Mouse (Mus musculus) MEL (cell line): ENCODE measurements around the gene Naa60. TPM values are rescaled to one million over a fixed set of nuclear protein-coding genes. Genes with fewer than 3 reads are reported as not detected.
A peak's percentile ranks its signal among the peaks of the same experiment; 100 is the strongest.

ENCODE experiments used
- DNase-seq: peaks from one replicate; pipeline ENCODE4 v3.0.0; 2011; ENCODE audit warnings: low read depth, low spot score
- H3K27ac ChIP-seq: 2 replicates; pipeline ENCODE4 v1.5.1; 2012; ENCODE audit warnings: low read depth, mild to moderate bottlenecking, control low read depth, low read length, moderate library complexity; ENCODE audit not compliant: control insufficient read depth
- H3K27me3 ChIP-seq, 2 experiments: fragments of 150-350 bp in 1 of 2; sonication (generic) in 1 of 2; 2 replicates each; pipeline ENCODE4 v1.6.1; 2012; ENCODE audit warnings: low read length in 2 of 2, mild to moderate bottlenecking in 2 of 2, improper control_type of control experiment in 1 of 2, moderate library complexity in 1 of 2; ENCODE audit not compliant: insufficient read depth in 2 of 2, control insufficient read depth in 1 of 2
- H3K36me3 ChIP-seq, 2 experiments: 2 replicates each; pipeline ENCODE4 v1.6.1; 2012 to 2014; ENCODE audit warnings: low read length in 2 of 2, improper control_type of control experiment in 1 of 2, inconsistent platforms in 1 of 2, mild to moderate bottlenecking in 1 of 2; ENCODE audit not compliant: insufficient read depth in 2 of 2, control insufficient read depth in 1 of 2
- H3K4me1 ChIP-seq, 2 experiments: fragments of 150-350 bp in 1 of 2; sonication (generic) in 1 of 2; 2 replicates each; pipeline ENCODE4 v1.6.1; 2012; ENCODE audit warnings: low read length in 2 of 2, improper control_type of control experiment in 1 of 2, mild to moderate bottlenecking in 1 of 2; ENCODE audit not compliant: insufficient read depth in 2 of 2, control insufficient read depth in 1 of 2
- H3K4me3 ChIP-seq, 2 experiments: fragments of 150-350 bp in 1 of 2; sonication (generic) in 1 of 2; 2 replicates each; pipeline ENCODE4 v1.5.1; 2012; ENCODE audit warnings: low read depth in 2 of 2, low read length in 2 of 2, mild to moderate bottlenecking in 2 of 2, moderate library complexity in 2 of 2, control low read depth in 1 of 2, improper control_type of control experiment in 1 of 2; ENCODE audit not compliant: control insufficient read depth in 1 of 2, insufficient read depth in 1 of 2
- H3K79me2 ChIP-seq: 2 replicates; pipeline ENCODE4 v1.6.1; 2012; ENCODE audit warnings: mild to moderate bottlenecking, low read length, moderate library complexity; ENCODE audit not compliant: control insufficient read depth, poor library complexity, insufficient read depth
- H3K9ac ChIP-seq: 2 replicates; pipeline ENCODE4 v1.6.1; 2012; ENCODE audit warnings: low read depth, mild to moderate bottlenecking, control low read depth, low read length, moderate library complexity; ENCODE audit not compliant: control insufficient read depth, poor library complexity, severe bottlenecking
- H3K9me3 ChIP-seq: fragments of 150-350 bp; sonication (generic); replicated peaks from 2 replicates; pipeline ENCODE4 v1.6.1; 2012; ENCODE audit warnings: mild to moderate bottlenecking, low read length, improper control_type of control experiment, moderate library complexity; ENCODE audit not compliant: insufficient read depth
- BHLHE40 ChIP-seq: IDR thresholded peaks from 2 replicates; pipeline ENCODE4 v1.6.1; 2012; ENCODE audit warnings: low read depth, mild to moderate bottlenecking, inconsistent platforms, low read length, improper control_type of control experiment, borderline replicate concordance
- CHD1 ChIP-seq: IDR thresholded peaks from 2 replicates; pipeline ENCODE4 v1.6.1; 2012; ENCODE audit warnings: low read depth, mild to moderate bottlenecking, inconsistent platforms, low read length, improper control_type of control experiment
- CHD2 ChIP-seq: IDR thresholded peaks from 2 replicates; pipeline ENCODE4 v1.6.1; 2011; ENCODE audit warnings: low read length, improper control_type of control experiment
- CTCF ChIP-seq, 3 experiments: IDR thresholded peaks in 2 of 3; conservative IDR thresholded peaks in 1 of 3; 2 replicates each; pipeline ENCODE4 v1.5.1; 2011 to 2012; ENCODE audit warnings: low read length in 3 of 3, low read depth in 2 of 3, mild to moderate bottlenecking in 2 of 3, improper control_type of control experiment in 1 of 3, inconsistent platforms in 1 of 3, mixed read lengths in 1 of 3, moderate library complexity in 1 of 3; ENCODE audit not compliant: control insufficient read depth in 1 of 3, insufficient read depth in 1 of 3, poor library complexity in 1 of 3, severe bottlenecking in 1 of 3
- ELF1 ChIP-seq: IDR thresholded peaks from 2 replicates; pipeline ENCODE4 v1.6.1; 2014; ENCODE audit warnings: low read depth, mild to moderate bottlenecking, inconsistent platforms, low read length, improper control_type of control experiment, moderate library complexity
- EP300 ChIP-seq, 2 experiments: IDR thresholded peaks; 2 replicates each; pipeline ENCODE4 v1.6.1; 2011; ENCODE audit warnings: improper control_type of control experiment in 2 of 2, low read length in 2 of 2, low read depth in 1 of 2, mild to moderate bottlenecking in 1 of 2
- ETS1 ChIP-seq: IDR thresholded peaks from 2 replicates; pipeline ENCODE4 v1.6.1; 2012; ENCODE audit warnings: low read depth, mild to moderate bottlenecking, inconsistent platforms, low read length, improper control_type of control experiment, moderate library complexity
- GATA1 ChIP-seq: IDR thresholded peaks from 2 replicates; pipeline ENCODE4 v1.6.1; 2011; ENCODE audit warnings: low read depth, low read length, improper control_type of control experiment
- JUND ChIP-seq: IDR thresholded peaks from 2 replicates; pipeline ENCODE4 v1.6.1; 2011; ENCODE audit warnings: low read depth, mild to moderate bottlenecking, improper control_type of control experiment, low read length
- KAT2A ChIP-seq: conservative IDR thresholded peaks from 2 replicates; pipeline ENCODE4 v1.6.1; 2012; ENCODE audit warnings: low read depth, low read length, improper control_type of control experiment, inconsistent platforms
- MAFK ChIP-seq: IDR thresholded peaks from 2 replicates; pipeline ENCODE4 v1.6.1; 2011; ENCODE audit warnings: low read depth, mild to moderate bottlenecking, low read length, improper control_type of control experiment, borderline replicate concordance
- MAZ ChIP-seq: IDR thresholded peaks from 2 replicates; pipeline ENCODE4 v1.6.1; 2012; ENCODE audit warnings: low read depth, mild to moderate bottlenecking, inconsistent platforms, low read length, improper control_type of control experiment
- MEF2A ChIP-seq: IDR thresholded peaks from 2 replicates; pipeline ENCODE4 v1.6.1; 2014; ENCODE audit warnings: low read depth, mild to moderate bottlenecking, inconsistent platforms, low read length, improper control_type of control experiment; ENCODE audit not compliant: poor library complexity, insufficient replicate concordance, severe bottlenecking; ENCODE audit errors: extremely low read depth
- MYC ChIP-seq: IDR thresholded peaks from 2 replicates; pipeline ENCODE4 v1.6.1; 2011; ENCODE audit warnings: low read depth, mild to moderate bottlenecking, low read length, improper control_type of control experiment, moderate library complexity
- NRF1 ChIP-seq: IDR thresholded peaks from 2 replicates; pipeline ENCODE4 v1.6.1; 2014; ENCODE audit warnings: low read depth, mild to moderate bottlenecking, inconsistent platforms, low read length, improper control_type of control experiment, moderate library complexity; ENCODE audit not compliant: poor library complexity, insufficient read depth, severe bottlenecking
- POLR2A ChIP-seq, 2 experiments: IDR thresholded peaks; 2 replicates each; pipeline ENCODE4 v1.6.1; 2011 to 2012; ENCODE audit warnings: low read length in 2 of 2, mild to moderate bottlenecking in 2 of 2, control low read depth in 1 of 2, improper control_type of control experiment in 1 of 2, low read depth in 1 of 2, moderate library complexity in 1 of 2; ENCODE audit not compliant: control insufficient read depth in 1 of 2, insufficient read depth in 1 of 2, poor library complexity in 1 of 2
- POLR2AphosphoS2 ChIP-seq: IDR thresholded peaks from 2 replicates; pipeline ENCODE4 v1.6.1; 2011; ENCODE audit warnings: low read length, improper control_type of control experiment
- POLR2AphosphoS5 ChIP-seq: IDR thresholded peaks from 2 replicates; pipeline ENCODE4 v1.6.1; 2012; ENCODE audit warnings: low read depth, borderline replicate concordance, mild to moderate bottlenecking, inconsistent platforms, low read length, moderate library complexity, mixed read lengths
- RCOR1 ChIP-seq: IDR thresholded peaks from 2 replicates; pipeline ENCODE4 v1.6.1; 2012; ENCODE audit warnings: low read depth, mild to moderate bottlenecking, inconsistent platforms, low read length, improper control_type of control experiment
- SMC3 ChIP-seq: IDR thresholded peaks from 2 replicates; pipeline ENCODE4 v1.6.1; 2011; ENCODE audit warnings: low read depth, low read length, improper control_type of control experiment
- TAL1 ChIP-seq: IDR thresholded peaks from 2 replicates; pipeline ENCODE4 v1.6.1; 2012; ENCODE audit warnings: mild to moderate bottlenecking, inconsistent platforms, low read length, moderate library complexity, mixed read lengths
- USF2 ChIP-seq, 2 experiments: IDR thresholded peaks; 2 replicates each; pipeline ENCODE4 v1.6.1; 2011 to 2012; ENCODE audit warnings: improper control_type of control experiment in 2 of 2, low read length in 2 of 2, borderline replicate concordance in 1 of 2, inconsistent platforms in 1 of 2, low read depth in 1 of 2, mild to moderate bottlenecking in 1 of 2; ENCODE audit not compliant: insufficient read depth in 1 of 2
- ZC3H11A ChIP-seq: IDR thresholded peaks from 2 replicates; pipeline ENCODE4 v1.6.1; 2012; ENCODE audit warnings: low read depth, mild to moderate bottlenecking, inconsistent platforms, low read length, improper control_type of control experiment
- ZKSCAN1 ChIP-seq: IDR thresholded peaks from 2 replicates; pipeline ENCODE4 v1.6.1; 2012; ENCODE audit warnings: low read depth, mild to moderate bottlenecking, inconsistent platforms, low read length, improper control_type of control experiment, moderate library complexity
- ZMIZ1 ChIP-seq: IDR thresholded peaks from 2 replicates; pipeline ENCODE4 v1.6.1; 2012; ENCODE audit warnings: low read depth, mild to moderate bottlenecking, inconsistent platforms, low read length, improper control_type of control experiment, moderate library complexity
- ZNF384 ChIP-seq: IDR thresholded peaks from 2 replicates; pipeline ENCODE4 v1.6.1; 2012; ENCODE audit warnings: low read depth, mild to moderate bottlenecking, inconsistent platforms, low read length, improper control_type of control experiment
- polyA plus RNA-seq, 2 experiments: library from polyadenylated mRNA; stranded (reverse) in 1 of 2; unstranded in 1 of 2; fragments of >175 nt in 1 of 2; fragments of >200 nt in 1 of 2; gene quantifications; 2 replicates each; pipeline versions ENCODE4 v1.2.1 to v1.2.4; 2012; ENCODE audit warnings: low replicate concordance in 2 of 2, low read depth in 1 of 2; ENCODE audit not compliant: insufficient read length in 2 of 2, insufficient read depth in 1 of 2, missing spikeins in 1 of 2
- total RNA-seq: library from RNA; depleted of rRNA; stranded (reverse); fragments of 300-350 nt; gene quantifications from 2 replicates; pipeline ENCODE4 v1.2.3, GENCODE M21; 2012

Naa60 gene
- total and polyA plus RNA-seq, 3 experiments: 28.0 to 67.5 TPM; not detected in 1

GRCm38 (mm10) chr16:3934701-3935100 is 62.5 kb downstream of the Naa60 start:
- no peak overlapping the region for H3K9ac ChIP-seq
- H3K27ac ChIP-seq: no peak overlapping the region
- no peak for TF ChIP-seq USF2 (IDR thresholded peaks at IDR 0.05; ENCODE audit: borderline replicate concordance in 1 of 2, insufficient read depth in 1 of 2, low read depth in 1 of 2, low read length in 2 of 2)
- TF ChIP-seq MEF2A: no peak
- TF ChIP-seq CHD2: no peak
- no peak for TF ChIP-seq POLR2A (IDR thresholded peaks at IDR 0.05; ENCODE audit: control insufficient read depth in 1 of 2, insufficient read depth in 1 of 2, low read depth in 1 of 2, low read length in 2 of 2, poor library complexity in 1 of 2)
- TF ChIP-seq MAFK: no peak
- no peak for TF ChIP-seq SMC3
- no peak for TF ChIP-seq KAT2A
- no peak for TF ChIP-seq POLR2AphosphoS2
- TF ChIP-seq ZMIZ1: no peak
- TF ChIP-seq GATA1: no peak
- TF ChIP-seq CHD1: no peak
- no peak for TF ChIP-seq TAL1
- no peak for TF ChIP-seq RCOR1
- no peak for TF ChIP-seq NRF1
- TF ChIP-seq MAZ: no peak
- TF ChIP-seq, all 39 proteins: peak for 0
- H3K4me3 ChIP-seq: no peak overlapping the region
- H3K4me1 ChIP-seq: no peaks in the 10 kb centered on the region
- H3K36me3 ChIP-seq: peaks cover 0 to 4% of the 10 kb centered on the region in 2 experiments; a peak in 2 of 4 replicates
- DNase-seq: no peak
- no peaks in the 10 kb centered on the region for H3K79me2 ChIP-seq
- no peaks in the 10 kb centered on the region for H3K27me3 ChIP-seq
- H3K9me3 ChIP-seq: no peaks in the 10 kb centered on the region

GRCm38 (mm10) chr16:3951141-3951540 is 79.0 kb downstream of the Naa60 start:
- TF ChIP-seq CTCF (IDR thresholded peaks at IDR 0.05 in 2 of 3, conservative IDR thresholded peaks at IDR 0.05 in 1 of 3; ENCODE audit: control insufficient read depth in 1 of 3, insufficient read depth in 1 of 3, low read depth in 2 of 3, low read length in 3 of 3, poor library complexity in 1 of 3, severe bottlenecking in 1 of 3) (no peak), ZNF384 (no peak), BHLHE40 (no peak), MAZ (no peak), TAL1 (no peak), ZC3H11A (no peak), GATA1 (no peak), ZKSCAN1 (no peak), ELF1 (no peak), KAT2A (no peak), MYC (no peak), NRF1 (no peak), POLR2AphosphoS2 (no peak), ZMIZ1 (no peak), ETS1 (no peak), JUND (no peak), EP300 (IDR thresholded peaks at IDR 0.05; ENCODE audit: low read depth in 1 of 2, low read length in 2 of 2) (no peak), POLR2A (IDR thresholded peaks at IDR 0.05; ENCODE audit: control insufficient read depth in 1 of 2, insufficient read depth in 1 of 2, low read depth in 1 of 2, low read length in 2 of 2, poor library complexity in 1 of 2) (no peak), POLR2AphosphoS5 (no peak)
- Histone ChIP-seq H3K27me3 (no peaks in the 10 kb centered on the region), H3K9ac (no peak overlapping the region), H3K9me3 (no peaks in the 10 kb centered on the region), H3K4me1 (peaks cover 0 to 7% of the 10 kb centered on the region in 2 experiments; a peak in 1 of 4 replicates), H3K79me2 (no peaks in the 10 kb centered on the region), H3K36me3 (no peaks in the 10 kb centered on the region), H3K27ac (no peak overlapping the region), H3K4me3 (no peak overlapping the region)
- DNase-seq: peak; percentile 34
